Mouse (Mus musculus) layer of hippocampus, adult 9-11 months (tissue): Measurements from ENCODE around the gene Gnpat.

Experiments
- DNase-seq: peaks from one replicate; pipeline ENCODE4 v3.0.0; 2022

Gnpat gene

DNA sequence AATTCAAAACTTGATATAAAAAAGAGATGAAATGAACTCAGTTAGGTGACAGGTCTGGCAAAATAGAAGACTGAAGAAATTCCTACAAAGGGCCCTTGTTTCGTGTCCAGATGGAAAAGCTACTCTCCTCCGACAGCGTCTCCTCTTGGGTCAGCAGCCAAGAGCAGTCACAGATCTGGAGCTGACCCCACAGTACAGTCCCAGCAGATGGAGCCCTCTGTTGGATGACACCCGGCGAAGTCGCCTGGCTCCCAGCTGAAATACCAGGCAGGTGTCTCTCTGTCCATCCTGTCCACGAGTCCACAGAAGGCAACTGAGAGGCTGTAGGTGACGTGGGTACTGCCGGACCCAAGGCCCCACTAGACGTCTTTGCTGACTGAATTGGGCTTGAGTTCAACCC lies 47.5 kb downstream of the Gnpat start:
- no peak for DNase-seq

DNA sequence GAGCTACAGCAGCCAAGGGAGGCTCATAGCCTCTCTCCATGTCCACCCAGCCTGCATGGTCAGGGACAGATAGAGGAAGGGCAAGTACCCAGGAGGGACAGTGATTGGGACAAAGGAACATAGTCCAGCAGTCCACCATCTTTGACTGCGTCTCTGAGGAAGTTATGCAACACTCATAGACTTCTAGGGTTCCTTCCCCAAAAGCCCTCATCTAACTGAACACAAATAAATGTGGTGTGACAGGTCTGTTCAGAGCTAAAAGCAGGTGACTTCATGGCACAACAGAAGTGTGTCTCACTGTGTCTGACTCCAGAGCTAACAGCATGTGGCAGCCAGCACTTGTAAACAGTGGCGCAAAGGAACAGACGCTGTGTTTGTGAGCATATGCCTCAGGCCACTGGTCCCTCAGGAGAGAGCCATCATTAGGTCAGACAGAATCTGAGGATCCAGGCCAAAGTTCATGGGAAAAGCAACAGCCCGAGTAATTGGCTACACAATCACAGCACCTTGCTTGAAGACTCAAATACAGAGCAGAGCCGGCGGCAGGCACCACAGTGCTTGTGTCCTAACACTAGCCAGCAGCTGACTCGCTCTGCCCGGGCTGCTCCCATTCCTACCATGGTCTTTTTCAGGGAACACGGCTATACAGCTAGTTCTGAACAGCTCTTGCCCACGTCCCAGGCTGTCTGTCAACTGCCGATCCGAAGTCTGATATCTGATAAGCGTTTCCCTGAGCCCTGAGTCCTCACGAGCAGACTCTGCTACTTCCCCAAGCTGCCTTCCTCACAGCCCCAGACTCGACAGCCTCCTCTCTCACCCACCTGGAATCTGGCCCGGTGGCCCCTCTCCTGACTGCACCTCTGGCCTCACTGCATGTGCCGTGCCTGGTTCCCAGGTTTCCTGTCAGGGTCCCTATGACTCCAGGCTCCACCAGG lies 49.4 kb downstream of the Gnpat start:
- DNase-seq = no peak

DNA sequence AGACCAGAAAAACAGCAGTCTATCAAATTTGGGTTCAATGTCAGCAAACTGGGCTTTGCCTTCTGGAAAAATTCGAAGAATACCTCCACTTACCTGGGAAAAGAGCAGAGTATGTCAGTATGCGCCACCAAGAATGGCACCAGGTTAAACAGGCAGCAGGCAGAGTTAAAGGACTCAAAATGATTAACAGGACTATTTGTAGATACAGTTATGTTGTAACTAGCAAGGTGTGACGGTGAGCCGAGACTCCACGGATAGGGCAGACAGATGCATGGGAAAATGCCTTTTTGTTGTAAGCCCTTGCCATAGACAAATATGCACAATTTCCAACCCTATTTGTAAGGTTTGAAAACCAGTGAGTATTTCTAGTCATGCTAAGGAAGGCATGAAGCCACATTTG lies 51.2 kb downstream of the Gnpat start:
- no peak for DNase-seq

DNA sequence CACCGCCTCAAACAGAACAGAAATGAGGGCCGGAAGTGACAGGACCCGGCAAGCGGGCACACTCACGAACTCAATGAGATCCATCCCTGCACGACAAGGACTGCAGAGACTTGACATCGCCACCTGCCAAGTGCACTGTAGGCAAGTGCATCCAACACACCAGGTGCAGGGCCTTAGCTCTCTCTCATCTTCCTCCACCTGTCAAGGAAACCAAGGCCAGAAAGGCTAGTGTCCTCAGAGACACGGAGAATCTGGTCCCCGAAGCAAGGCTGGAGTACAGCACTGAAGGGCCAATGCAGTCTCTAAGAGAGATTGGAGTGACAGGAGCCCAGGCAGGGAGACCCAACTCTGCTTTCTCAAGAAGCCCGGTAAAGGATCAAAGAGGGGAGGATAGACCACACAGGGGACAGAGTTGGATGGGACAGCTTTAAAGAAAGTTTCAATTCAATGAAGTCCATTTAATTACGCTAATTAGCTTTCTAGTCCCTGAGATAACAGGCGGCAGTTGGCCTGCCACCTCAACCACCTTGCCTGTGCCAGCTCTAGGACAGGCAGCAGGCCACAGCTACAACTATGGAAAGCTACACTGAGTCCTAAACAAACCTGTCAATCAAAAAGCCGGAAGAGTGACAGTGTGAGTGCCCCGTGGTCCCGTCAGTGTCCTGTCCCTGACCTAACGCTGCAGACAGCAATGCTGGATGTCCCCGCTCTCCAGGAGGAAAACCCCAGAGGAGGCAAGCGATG lies 55.1 kb downstream of the Gnpat start:
- DNase-seq = no peak

DNA sequence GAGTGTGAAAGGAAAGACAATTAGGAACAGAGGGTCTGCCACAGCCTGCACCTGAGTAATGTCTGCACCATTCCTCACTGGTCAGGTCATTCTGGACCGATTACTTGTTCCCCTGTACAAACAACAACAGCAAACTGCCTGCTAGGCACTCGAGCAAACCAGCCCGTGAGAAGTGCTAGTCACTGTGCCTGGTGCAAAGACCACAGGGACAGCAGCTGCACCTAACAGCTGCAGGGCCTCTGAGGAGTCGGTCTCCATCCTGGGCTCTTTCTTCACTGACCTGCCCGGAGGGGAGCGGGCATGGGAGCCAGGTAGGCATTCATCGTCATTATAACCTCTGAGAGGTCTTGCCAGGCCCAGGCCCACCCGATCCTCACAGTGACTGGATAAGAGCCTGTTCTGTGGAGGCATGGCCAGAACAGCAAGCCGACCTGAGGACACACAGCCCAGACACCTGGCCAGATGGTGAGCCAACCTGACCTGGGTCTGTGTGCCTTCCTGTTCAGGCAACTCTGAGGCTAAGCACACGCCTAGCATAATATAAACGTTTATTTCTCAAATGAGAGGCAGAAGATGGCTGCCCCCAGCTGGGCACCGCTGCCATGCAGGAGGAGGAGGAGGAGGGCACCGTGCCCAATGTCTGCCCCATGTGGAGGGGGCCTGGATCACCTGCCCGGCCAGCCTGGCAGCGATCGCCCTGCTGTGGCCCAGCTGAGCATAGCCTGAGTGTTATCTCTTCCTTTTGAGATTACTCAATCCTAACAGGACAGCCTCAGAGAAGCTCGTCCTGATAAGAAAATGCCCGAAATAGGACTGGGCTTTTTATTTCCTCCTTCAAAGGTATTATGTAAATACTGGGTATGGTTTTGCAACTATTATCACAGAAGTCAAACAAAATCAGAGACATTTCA lies 58.8 kb downstream of the Gnpat start:
- no peak for DNase-seq

DNA sequence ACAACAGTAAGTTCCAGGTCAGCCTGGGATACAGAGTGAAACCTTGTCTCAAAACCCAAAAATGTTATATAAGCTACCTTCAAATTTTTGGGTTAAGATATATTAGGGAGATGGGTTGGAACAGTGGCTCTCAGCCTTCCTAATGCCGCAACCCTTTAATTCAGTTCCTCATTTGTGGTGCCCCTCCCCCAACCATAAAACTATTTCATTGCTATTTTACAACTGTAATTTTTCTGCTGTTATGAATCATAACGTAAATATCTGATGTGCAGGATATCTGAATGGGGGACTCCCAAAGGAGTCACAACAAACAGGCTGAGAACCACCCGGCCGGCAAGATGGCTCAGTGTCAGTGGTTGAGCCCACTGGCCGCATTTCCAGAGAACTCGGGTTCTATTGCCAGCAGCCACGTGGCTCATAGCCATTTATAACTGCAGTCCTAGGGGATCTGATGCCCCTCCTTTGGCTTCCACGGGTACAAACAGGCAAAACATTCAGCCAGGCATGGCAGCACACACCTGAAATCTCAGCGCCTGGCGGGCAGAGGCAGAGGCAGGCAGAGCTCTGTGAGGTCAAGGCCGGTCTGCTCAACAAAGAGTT lies 59.8 kb downstream of the Gnpat start:
- no peak for DNase-seq

DNA sequence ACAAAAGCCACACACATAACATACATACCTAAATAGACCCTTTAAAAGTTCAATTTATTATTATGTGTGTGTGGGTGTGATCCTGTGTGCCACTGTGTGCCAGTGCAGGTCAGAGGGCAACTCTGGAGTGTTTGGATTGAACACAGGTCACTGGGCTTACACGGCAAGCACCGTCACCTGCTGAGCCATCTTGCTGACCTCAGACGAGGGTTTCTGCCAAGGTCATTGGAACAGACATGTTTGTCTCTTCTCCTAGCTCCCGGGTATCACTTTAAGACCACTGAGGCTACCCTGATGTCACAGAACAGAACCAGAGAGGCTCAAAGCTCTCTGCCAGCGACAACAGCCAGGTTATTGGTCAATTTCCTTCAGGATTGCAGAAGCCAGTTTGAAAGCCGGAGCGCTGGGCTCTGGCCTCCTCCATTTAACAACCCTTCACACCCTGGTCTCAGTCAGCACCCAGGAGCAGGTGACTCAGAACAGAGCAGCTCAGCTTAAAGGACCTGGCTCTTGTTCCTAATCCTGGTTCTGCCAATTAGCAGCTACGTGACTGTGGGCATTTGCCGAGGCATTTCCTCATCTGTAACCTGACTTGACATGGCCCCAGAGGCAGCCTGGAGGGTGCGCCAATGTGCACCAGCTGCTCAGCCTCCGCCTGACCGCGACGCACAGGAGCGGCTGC lies 61.3 kb downstream of the Gnpat start:
- no peak for DNase-seq

DNA sequence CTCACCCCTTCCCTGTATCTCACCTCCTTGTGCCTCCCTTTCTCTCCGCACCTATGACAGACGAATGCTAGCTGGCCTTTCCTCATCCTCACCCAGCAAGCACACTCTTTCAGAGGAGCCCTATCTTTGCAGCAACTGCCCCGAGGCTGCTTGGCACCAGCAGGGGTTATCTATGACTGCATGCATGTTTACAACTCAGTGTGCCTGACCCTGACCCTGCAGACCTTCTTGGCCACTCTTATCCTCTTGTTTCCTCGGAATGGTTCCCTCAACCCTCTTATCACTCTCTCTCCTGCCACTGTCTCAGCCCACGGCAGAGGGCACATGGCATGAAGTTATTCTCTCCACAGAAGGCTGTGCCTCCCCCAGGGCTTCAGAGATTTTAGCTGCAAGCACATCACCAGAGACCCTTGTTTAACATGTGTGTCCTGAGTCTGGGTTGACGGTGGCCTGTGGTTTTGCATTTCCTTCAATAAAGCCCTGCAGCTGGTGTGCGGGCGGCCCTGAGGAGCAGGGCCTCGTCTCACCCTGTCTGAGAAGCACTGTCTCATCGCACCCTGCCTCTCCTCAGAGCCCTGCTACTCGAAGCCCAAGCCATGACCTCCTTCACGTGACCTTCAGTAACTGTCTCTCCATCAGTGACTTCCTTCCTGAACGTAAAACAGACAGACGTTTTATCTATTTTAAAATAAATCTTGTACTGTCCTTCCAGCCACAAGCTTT lies 62.9 kb downstream of the Gnpat start:
- DNase-seq = no peak

DNA sequence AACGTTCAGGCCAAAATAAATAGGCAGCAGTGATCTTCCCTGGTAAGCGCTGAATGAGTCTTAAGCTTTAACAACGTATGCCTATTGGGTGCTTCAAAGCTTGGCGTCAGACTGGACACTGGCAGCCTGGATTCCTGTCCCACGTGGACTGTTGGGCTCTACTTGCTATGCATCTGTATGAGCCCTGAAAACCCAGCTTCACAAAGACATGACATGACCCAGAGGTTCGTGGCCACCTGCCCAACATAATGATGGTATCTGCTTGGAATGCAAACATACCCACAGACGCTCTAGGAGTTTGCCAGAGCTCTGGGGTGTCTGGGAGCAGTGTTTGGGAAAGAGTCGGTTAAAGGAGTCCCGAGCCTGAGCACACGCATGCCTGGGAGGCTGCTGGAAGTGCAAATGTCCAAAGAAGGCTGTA lies 63.5 kb downstream of the Gnpat start:
- DNase-seq = no peak

DNA sequence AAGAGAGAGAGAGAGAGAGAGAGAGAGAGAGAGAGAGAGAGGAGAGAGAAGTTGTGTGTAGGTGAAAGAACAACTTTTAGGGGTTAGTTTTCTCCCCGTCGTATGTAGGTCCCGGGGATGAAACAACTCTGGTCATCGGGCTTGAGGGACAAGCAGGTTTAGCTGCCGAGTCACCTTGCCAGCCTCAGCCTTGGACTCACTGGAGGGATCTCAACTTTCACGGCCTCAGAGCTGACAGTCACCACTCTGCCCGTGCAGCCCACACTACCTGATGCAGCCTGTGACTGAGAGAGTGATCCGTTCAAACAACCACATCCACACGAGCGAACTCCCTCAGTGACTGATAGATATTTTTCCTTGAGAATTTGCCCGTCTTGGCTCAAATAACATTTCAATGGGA lies 66.2 kb downstream of the Gnpat start:
- no peak for DNase-seq

DNA sequence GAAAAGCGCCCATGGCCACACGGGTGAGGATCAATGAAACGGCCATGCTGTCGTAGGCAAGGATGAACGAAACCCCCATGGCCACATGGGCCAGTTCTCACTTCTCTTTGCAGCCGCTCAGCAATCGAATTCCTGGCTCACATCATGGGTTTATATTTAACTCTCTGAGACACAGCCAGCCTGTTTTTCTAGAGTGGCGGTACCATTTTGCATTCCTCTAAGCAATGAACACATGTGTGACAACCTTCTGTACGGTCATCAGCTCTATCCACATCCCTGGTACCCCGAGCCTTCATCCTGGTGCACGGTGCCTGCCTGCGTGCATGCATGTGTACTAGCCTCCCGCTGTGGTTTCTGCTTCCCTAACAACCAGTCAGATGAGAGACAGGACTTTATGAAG lies 67.3 kb downstream of the Gnpat start:
- peak; percentile 40 for DNase-seq

DNA sequence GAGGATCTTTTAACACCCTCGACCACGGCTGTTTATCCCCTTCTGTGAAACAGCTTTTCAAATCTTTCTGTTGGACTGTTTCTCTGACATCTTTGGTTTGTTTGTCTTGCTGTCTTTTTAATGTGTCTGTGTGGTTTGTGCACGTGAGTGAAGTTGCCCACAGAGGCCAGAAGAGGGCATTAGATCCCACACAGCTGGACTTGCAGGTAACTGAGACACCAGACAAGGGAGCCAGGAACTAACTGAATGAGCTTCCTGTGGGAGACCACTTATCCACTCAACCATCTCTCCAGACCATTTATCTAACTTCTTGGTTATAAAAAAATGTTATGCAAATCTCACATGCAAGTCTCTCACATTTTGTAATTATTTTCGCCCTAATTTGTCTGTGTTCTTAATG lies 67.8 kb downstream of the Gnpat start:
- DNase-seq = no peak

DNA sequence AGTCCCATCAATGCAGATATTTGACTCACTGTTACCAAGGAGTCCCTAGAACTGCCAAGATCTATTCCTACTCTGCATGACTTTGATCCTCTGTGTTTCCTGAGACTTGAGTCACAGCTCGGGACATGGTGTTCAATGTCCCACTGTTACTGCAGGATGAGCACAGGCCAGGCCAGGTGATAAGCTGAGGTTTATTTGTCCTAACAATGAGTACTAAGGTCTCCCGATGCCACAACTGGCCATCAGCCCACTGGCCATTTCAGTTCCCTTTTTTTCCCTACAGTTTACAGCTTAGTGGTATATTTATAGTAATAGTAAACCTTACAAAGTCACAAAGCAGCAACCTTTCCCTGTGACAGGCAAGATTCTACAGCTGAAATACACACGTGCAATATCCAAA lies 69.6 kb downstream of the Gnpat start:
- DNase-seq = no peak

DNA sequence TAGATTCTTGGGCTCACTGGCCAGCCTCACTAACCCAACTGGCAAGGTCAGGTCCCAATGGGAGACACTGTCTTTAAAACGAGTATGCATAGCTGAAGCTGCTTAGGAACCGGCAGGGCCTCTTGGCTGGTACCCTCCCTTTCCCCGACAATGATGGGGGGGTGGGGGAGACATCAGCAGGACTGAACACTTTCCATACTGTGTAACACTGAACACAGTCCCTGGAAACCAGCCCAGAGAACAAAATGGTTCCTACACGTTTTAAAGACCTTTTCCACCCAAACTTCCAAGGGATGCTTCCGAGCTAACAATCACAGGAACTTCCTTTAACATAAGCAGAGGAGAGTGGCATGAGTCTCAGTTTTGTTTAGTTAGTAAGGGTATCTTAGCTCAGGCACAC lies 72.3 kb downstream of the Gnpat start:
- no peak for DNase-seq

DNA sequence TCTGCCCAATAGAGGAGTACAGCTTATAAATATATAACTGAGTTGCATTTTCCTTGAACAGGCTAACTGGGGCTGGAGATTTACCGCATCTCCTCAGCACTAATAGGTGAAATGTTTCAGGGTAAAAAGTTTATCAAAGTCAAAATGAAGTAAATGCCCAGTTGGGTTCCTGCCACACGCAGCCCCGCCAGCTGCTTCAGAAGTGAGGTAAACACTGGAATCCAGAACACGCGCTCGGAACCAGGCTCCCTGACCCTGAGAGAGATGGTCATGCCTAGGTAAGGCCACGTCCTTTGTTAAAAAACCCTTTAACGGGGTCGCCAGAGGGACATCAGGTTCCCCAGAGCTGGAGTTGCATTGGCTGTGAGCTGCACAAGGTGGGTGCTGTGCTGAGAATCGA lies 73.9 kb downstream of the Gnpat start:
- no peak for DNase-seq

DNA sequence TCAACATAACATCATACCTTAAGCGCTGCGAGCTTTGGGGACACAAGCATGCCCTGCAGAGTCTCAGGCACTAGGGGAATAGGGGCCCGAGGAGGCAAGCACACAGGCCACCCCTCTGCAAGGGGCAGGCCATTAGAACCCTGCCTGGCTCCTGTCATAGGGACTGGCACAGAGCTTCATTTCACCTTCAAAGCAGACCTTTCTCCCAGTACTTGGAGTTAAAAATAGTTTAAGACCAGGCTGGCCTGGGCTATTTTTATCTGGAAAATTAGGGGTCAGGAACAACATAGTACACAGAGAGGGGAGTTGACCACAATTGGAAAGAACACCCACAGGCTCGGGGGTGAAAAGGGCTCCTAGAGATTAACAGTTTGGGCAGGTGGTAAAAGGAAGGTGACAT lies 74.5 kb downstream of the Gnpat start:
- DNase-seq = no peak
